Mouse (Mus musculus) adrenal gland, postnatal 36 days (tissue): ENCODE results near the gene Xxylt1. TPM values are rescaled to one million over a fixed set of nuclear protein-coding genes. Genes with fewer than 3 reads are reported as not detected.

Experiments used
- DNase-seq, 2 experiments: peaks; one replicate each; pipeline ENCODE4 v3.0.0; 2021; ENCODE audit warnings: mixed read lengths in 1 of 2
- total RNA-seq, 2 experiments: library from RNA; stranded (reverse); gene quantifications; 2 replicates each; pipeline ENCODE4 v1.2.3; 2021

Gene Xxylt1
- total RNA-seq, 2 experiments from 2014 or later = 10.0 to 17.8 TPM

GRCm38 (mm10) chr16:31024221-31024620, 57.0 kb downstream of the Xxylt1 start:
- no peak for DNase-seq

GRCm38 (mm10) chr16:31023803-31024202, 57.4 kb downstream of the Xxylt1 start:
- DNase-seq = no peak

GRCm38 (mm10) chr16:31022287-31022686, 58.9 kb downstream of the Xxylt1 start:
- DNase-seq = peak; percentile 30 to 37

GRCm38 (mm10) chr16:31019514-31019913, 61.7 kb downstream of the Xxylt1 start:
- DNase-seq = no peak

- DNase-seq = peak in 1 of 2 experiments; percentile 45
These were observed 63.4 kb downstream of the Xxylt1 start for GRCm38 (mm10) chr16:31017687-31018413.

GRCm38 (mm10) chr16:31016669-31017068, 64.6 kb downstream of the Xxylt1 start:
- no peak for DNase-seq

- DNase-seq = peak; percentile 36 to 60
These were observed 65.1 kb downstream of the Xxylt1 start for GRCm38 (mm10) chr16:31016169-31016568.

GRCm38 (mm10) chr16:31015271-31015670, 66.0 kb downstream of the Xxylt1 start:
- DNase-seq = no peak

GRCm38 (mm10) chr16:31012236-31012635, 69.0 kb downstream of the Xxylt1 start:
- DNase-seq = no peak

GRCm38 (mm10) chr16:31010443-31010842, 70.8 kb downstream of the Xxylt1 start:
- no peak for DNase-seq

GRCm38 (mm10) chr16:31008326-31008725, 72.9 kb downstream of the Xxylt1 start:
- DNase-seq = no peak

- DNase-seq = no peak
These were observed 73.7 kb downstream of the Xxylt1 start for GRCm38 (mm10) chr16:31007582-31007981.

- no peak for DNase-seq
These were observed 75.5 kb downstream of the Xxylt1 start for GRCm38 (mm10) chr16:31005693-31006092.

- no peak for DNase-seq
These were observed 76.9 kb downstream of the Xxylt1 start for GRCm38 (mm10) chr16:31004321-31004682.

GRCm38 (mm10) chr16:31003592-31004320, 77.5 kb downstream of the Xxylt1 start:
- peak; percentile 57 to 60 for DNase-seq

GRCm38 (mm10) chr16:31002926-31003325, 78.3 kb downstream of the Xxylt1 start:
- no peak for DNase-seq

GRCm38 (mm10) chr16:31002117-31002516, 79.1 kb downstream of the Xxylt1 start:
- no peak for DNase-seq

- no peak for DNase-seq
These were observed 82.5 kb downstream of the Xxylt1 start for GRCm38 (mm10) chr16:30998711-30999110.

GRCm38 (mm10) chr16:30998048-30998447, 83.2 kb downstream of the Xxylt1 start:
- no peak for DNase-seq

GRCm38 (mm10) chr16:30995446-30995845, 85.8 kb downstream of the Xxylt1 start:
- DNase-seq = no peak

GRCm38 (mm10) chr16:30994881-30995280, 86.4 kb downstream of the Xxylt1 start:
- no peak for DNase-seq

GRCm38 (mm10) chr16:30994296-30994695, 86.9 kb downstream of the Xxylt1 start:
- DNase-seq = peak in 1 of 2 experiments; percentile 42

- DNase-seq = peak in 1 of 2 experiments; percentile 29
These were observed 88.7 kb downstream of the Xxylt1 start for GRCm38 (mm10) chr16:30992568-30992967.

- no peak for DNase-seq
These were observed 90.6 kb downstream of the Xxylt1 start for GRCm38 (mm10) chr16:30990661-30991060.
